Mouse (Mus musculus) left cerebral cortex, adult 2 months (tissue): ENCODE results near the gene Htr7. TPM values are rescaled to one million over a fixed set of nuclear protein-coding genes. Genes with fewer than 3 reads are reported as not detected.
A peak's percentile ranks its signal among the peaks of the same experiment; 100 is the strongest.

Source experiments
- DNase-seq, 2 experiments: peaks; one replicate each; pipeline ENCODE4 v3.0.0; 2021 to 2022; ENCODE audit warnings: low spot score in 2 of 2, mixed read lengths in 1 of 2; ENCODE audit errors: extremely low spot score in 1 of 2
- H3K27ac ChIP-seq: fragments of 200-600 bp; 2 replicates; pipeline ENCODE4 v1.8.1; 2022
- H3K4me3 ChIP-seq: fragments of 200-600 bp; 2 replicates; pipeline ENCODE4 v1.8.1; 2022
- CTCF ChIP-seq: fragments of 200-600 bp; IDR thresholded peaks from 2 replicates; pipeline ENCODE4 v1.8.1; 2022; ENCODE audit warnings: antibody characterized with exemption, mild to moderate bottlenecking, moderate library complexity
- intact Hi-C: fragments of 180-260 bp; cut with DNase I; formaldehyde crosslinking; loops from one replicate; pipeline ENCODE4 v1.15.1; 2025
- total RNA-seq, 2 experiments: library from RNA; stranded (reverse); gene quantifications; 2 replicates each; pipeline ENCODE4 v1.2.3; 2021

The Htr7 gene
- total RNA-seq, 2 experiments from 2014 or later = 13.0 to 13.5 TPM

DNA sequence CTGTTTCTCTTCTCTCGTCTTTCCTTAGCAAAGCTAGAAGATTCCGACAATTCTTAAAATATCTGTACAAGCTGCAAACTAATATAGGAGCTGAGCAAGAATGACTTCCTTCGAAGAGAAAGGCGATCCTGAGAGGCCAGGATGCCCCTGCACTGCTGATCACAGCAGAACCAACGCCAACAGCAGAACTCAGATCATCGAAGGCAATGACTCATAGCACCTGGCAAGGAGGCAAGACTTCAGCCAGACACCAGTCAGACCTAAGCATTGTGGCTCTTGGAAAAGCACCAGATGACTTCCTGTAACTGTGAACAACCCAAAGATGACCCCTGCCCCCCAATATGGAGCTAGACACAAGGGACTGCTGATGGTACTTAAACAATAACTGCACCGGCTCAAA lies 11.3 kb downstream of the Htr7 start:
- H3K4me3 ChIP-seq = no peak overlapping the region
- no peak for DNase-seq
- intact Hi-C loops = no loop called here
- H3K27ac ChIP-seq = no peak overlapping the region
- TF ChIP-seq CTCF = no peak

GRCm38 (mm10) chr19:36014836-36015235 lies 42.5 kb downstream of the Htr7 start:
- TF ChIP-seq CTCF = no peak
- no peak overlapping the region for H3K4me3 ChIP-seq
- no peak for DNase-seq
- intact Hi-C loops = no loop called here
- H3K27ac ChIP-seq = no peak overlapping the region

GRCm38 (mm10) chr19:36006277-36006676 lies 51.0 kb downstream of the Htr7 start:
- Histone ChIP-seq H3K4me3 (no peak overlapping the region), H3K27ac (no peak overlapping the region)
- DNase-seq = no peak
- intact Hi-C loops = no loop called here
- no peak for TF ChIP-seq CTCF

- intact Hi-C loops = no loop called here
- no peak overlapping the region for H3K27ac ChIP-seq
- TF ChIP-seq CTCF = no peak
- H3K4me3 ChIP-seq = no peak overlapping the region
- DNase-seq = no peak
These were observed 52.3 kb downstream of the Htr7 start for GRCm38 (mm10) chr19:36004961-36005360.

DNA sequence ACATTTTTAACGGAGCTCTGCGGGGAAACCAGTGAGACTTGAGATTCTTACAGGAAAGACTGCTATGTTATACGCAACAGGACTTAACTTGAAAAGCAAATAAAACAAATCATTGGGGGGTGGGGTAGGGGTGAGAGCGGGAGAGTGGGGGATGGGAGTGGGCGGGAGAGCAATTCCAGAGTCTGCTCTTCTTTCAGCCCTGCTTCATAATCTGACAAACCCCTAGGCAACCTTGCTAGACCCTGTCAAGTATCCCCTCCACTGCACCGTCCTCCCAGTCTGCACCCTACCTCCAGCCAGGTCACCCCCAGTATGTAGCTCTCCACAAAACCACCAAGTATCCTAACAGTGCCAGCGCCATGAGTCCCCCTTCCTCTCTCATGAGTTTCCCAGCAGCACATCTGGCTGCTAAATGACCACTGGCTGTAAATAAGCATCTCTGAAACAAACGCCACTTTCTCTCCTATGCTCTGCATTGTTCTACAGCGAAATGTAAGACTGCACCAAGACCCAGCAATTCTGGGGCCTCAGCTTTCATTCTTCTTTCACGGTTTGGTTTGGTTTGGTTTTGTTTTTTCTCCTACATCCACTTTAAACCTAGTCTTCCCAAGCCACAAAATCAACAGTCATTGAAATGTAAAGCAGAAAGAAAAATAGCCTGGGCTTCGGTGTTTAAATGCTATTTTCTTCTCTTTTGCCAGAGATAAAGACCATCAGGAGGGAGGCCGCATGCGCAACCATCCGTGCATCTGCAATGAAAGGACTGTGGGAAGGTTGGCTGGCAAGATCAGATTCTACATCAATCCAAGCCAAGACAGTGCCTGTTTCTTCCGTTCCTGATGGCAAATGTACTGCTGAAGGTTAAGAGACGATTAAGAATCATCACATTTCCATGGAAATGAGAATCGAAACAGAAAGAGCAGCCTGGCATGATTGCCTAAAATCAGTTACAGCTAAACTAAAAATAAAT lies 54.5 kb downstream of the Htr7 start:
- Histone ChIP-seq H3K27ac (peak overlapping the region; percentile 26; the same call in 1 of the 2 replicates), H3K4me3 (no peak overlapping the region)
- intact Hi-C loops = no loop called here
- DNase-seq = peak; percentile 20 to 21
- no peak for TF ChIP-seq CTCF

- no peak overlapping the region for H3K4me3 ChIP-seq
- TF ChIP-seq CTCF = peak; percentile 47
- no peak for DNase-seq
- no peak overlapping the region for H3K27ac ChIP-seq
- intact Hi-C loops = no loop called here
These were observed 55.8 kb downstream of the Htr7 start for GRCm38 (mm10) chr19:36001512-36001911.

DNA sequence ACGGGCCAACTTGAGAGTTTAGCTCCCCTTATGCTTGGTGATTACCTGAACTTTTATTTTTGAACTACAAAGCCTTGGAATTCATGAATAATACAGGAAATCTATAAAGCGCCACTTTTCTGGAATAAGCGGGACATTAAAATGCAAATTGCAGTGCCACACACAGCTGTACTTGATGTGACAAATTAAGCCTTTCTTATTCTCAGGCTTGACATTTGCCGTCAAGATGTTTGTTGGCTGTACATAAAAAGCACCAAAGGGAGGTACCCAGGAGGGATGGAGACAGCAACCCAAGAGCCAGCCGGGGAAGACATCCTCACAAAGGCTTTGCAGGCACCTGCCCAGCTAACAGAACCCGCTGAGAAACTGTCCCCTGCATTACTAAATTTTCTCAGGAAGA lies 56.4 kb downstream of the Htr7 start:
- no peak for TF ChIP-seq CTCF
- no peak for DNase-seq
- H3K27ac ChIP-seq = no peak overlapping the region
- intact Hi-C loops = no loop called here
- no peak overlapping the region for H3K4me3 ChIP-seq

GRCm38 (mm10) chr19:35997384-35997783 lies 59.9 kb downstream of the Htr7 start:
- no peak overlapping the region for H3K27ac ChIP-seq
- H3K4me3 ChIP-seq = no peak overlapping the region
- DNase-seq = no peak
- TF ChIP-seq CTCF = no peak
- intact Hi-C loops = no loop called here

GRCm38 (mm10) chr19:35987461-35987860 lies 69.8 kb downstream of the Htr7 start:
- Histone ChIP-seq H3K27ac (no peak overlapping the region), H3K4me3 (no peak overlapping the region)
- DNase-seq = no peak
- no peak for TF ChIP-seq CTCF
- intact Hi-C loops = no loop called here

DNA sequence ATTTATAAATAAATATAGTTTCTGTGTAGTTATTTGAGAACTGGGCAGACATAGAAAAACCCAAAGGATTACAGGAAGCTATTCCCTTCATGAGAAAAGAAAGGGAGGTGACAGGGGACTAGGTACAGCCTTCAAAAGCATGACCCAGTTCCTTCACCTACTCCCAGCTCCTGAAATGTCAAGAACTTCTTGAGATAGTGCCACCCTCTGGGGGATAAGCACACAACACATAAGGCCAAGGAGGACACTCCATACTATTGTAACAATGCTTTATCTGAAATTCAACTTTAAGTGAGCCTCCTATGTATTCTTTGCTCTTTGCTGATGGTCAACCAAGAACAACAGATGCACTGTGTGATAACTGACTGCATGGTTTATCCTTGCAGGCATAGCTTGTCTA lies 82.6 kb downstream of the Htr7 start:
- H3K27ac ChIP-seq = no peak overlapping the region
- no peak for DNase-seq
- no peak overlapping the region for H3K4me3 ChIP-seq
- intact Hi-C loops = no loop called here
- no peak; the same call in none of the 2 replicates for TF ChIP-seq CTCF

DNA sequence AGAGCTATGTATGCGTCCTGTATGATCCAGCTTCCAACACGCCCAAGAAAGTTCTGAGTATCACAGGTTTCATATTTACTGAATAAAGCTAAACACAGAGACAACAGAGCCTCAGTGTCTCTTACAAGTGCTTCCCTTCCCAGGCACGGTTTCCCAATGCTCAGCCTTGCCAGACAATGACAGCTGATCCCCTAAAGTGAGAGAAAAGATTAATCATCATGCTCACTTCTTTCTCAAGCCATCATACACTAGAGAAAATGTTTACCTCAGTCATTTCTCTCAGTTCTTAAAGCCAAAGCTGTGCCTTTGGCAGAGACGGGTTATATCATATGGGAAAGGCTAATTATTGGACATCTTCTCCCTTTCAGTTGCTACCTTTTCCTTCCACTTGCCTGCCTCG lies 99.7 kb downstream of the Htr7 start:
- no peak overlapping the region for H3K27ac ChIP-seq
- TF ChIP-seq CTCF = no peak
- no peak for DNase-seq
- no peak overlapping the region for H3K4me3 ChIP-seq
- intact Hi-C loops = no loop called here

DNA sequence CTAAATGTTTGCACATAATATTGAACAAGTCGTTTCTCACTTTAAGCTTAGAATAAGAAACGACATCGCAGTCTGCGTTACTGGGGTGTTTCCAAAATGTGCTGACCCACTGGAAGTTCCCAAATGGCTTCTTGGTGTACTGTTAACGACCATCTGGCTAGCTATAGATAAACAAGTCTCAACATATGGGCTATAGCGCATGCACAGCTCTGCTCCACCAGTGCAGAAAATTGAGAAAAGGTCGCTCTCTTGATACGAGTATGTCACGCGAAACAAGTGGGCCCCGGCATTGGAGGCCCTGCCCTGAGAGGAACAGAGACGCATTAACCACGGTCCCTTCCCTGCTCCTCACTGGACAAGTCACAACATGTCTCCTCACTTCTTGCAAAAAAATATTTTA lies 101.6 kb downstream of the Htr7 start:
- intact Hi-C loops = no loop called here
- no peak for DNase-seq
- TF ChIP-seq CTCF = no peak
- no peak overlapping the region for H3K27ac ChIP-seq
- H3K4me3 ChIP-seq = no peak overlapping the region

GRCm38 (mm10) chr19:35949888-35950287 lies 107.4 kb downstream of the Htr7 start:
- peak in 1 of 2 experiments; percentile 11 for DNase-seq

More at GRCm38 (mm10) chr19:35949888-35950287, 107.4 kb downstream of the Htr7 start:
- intact Hi-C loops = no loop called here
- H3K4me3 ChIP-seq = no peak overlapping the region
- TF ChIP-seq CTCF = no peak
- no peak overlapping the region for H3K27ac ChIP-seq
